Mouse (Mus musculus): ENCODE results near the gene AW146154.
"Not testable (repeated sequence)": the region's sequence is repeated elsewhere in the genome, so short reads cannot be mapped to it uniquely, and the experiment has no call there.

AW146154 gene

GRCm38 (mm10) chr7:41499389-41500049 lies at the start of gene AW146154, which contains the start of gene Gm20449:
AW146154 (minus strand) TSS chr7:41499890.
Gm20449 (minus strand) TSS chr7:41499417.
- peak; percentile 91 to 97 for DNase-seq

- no peak for DNase-seq
Observed at GRCm38 (mm10) chr7:41512672-41513071, 13.0 kb upstream of the AW146154 start.

- no peak for DNase-seq
Observed at GRCm38 (mm10) chr7:41512207-41512606, 12.5 kb upstream of the AW146154 start.

GRCm38 (mm10) chr7:41502402-41502801 lies 2.7 kb upstream of the AW146154 start:
- no peak for DNase-seq

- DNase-seq: peak; percentile 22 to 70
Observed at GRCm38 (mm10) chr7:41500151-41500934, 653 bp upstream of the AW146154 start.

GRCm38 (mm10) chr7:41499018-41499388 lies 687 bp downstream of the AW146154 start:
- not testable (repeated sequence) for DNase-seq

- DNase-seq: not testable (repeated sequence)
Observed at GRCm38 (mm10) chr7:41498464-41498863, 1.2 kb downstream of the AW146154 start.

- DNase-seq: peak in 1 of 2 experiments; percentile 11
Observed at GRCm38 (mm10) chr7:41497871-41498270, 1.8 kb downstream of the AW146154 start.

- DNase-seq: no peak
Observed at GRCm38 (mm10) chr7:41451864-41452263, 47.8 kb downstream of the AW146154 start.

GRCm38 (mm10) chr7:41448596-41448995 lies 51.1 kb downstream of the AW146154 start, which contains the start of gene Vmn2r57:
Vmn2r57 (minus strand) TSS chr7:41448696.
- DNase-seq: not testable (repeated sequence)

Data from spleen, adult 18-20 months (tissue).